Mouse (Mus musculus): ENCODE measurements around the gene Ccna1.

GRCm38 (mm10) chr3:55023347-55023746 is 32.0 kb downstream of the Ccna1 start:
- no peak for TF ChIP-seq CTCF (IDR thresholded peaks at IDR 0.05; ENCODE audit: low read depth, low read length)
- TF ChIP-seq POLR2A (IDR thresholded peaks at IDR 0.05; ENCODE audit: borderline replicate concordance, low read depth, low read length): no peak
